Comparison of ENCODE assay signal across 8 mouse cellular contexts in the genomic region with DNA sequence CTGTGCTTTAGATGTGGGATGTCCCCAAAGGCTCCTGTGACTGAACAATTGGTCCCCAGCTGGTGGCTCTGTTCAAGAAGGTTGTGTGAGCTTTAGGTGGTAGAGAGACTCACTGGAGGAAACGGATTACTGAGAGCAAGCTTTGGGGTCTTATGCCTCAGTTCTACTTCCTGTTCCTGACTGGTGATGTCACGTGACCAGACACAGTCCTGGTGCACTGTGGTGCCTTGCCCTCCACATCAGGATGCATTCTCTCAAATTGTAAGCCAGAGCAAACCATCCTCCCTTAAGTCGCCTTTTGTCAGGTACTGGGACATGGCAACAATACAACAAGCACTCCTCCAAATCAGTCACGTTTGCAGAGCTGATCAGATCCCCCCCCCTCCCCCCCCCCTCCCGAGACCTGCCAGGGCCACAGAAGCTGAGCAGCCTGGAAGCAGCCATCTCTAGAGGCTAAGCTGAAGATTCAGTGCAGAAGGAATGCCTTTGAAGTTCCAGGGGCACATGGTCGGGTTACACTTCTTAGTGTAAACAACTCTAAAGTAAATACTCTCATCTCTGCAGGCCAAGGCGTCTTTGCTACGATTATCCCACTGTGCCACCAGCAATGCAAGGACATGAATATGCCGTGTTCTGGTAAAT.
DNase-seq lines count a peak whose midpoint lies in the region; ATAC-seq and TF ChIP-seq lines count a peak whose summit lies in the region.

No protein-coding gene starts in this region.

- DNase-seq in heart, postnatal 0 days (ENCODE audit: low spot score), result no peak
- no peak for DNase-seq in heart, adult 8-10 months (ENCODE audit: low spot score)
- DNase-seq in embryo, embryonic 9.5 days (ENCODE audit: extremely low spot score), result peak; percentile 69
- DNase-seq in left cerebral cortex, postnatal 25 days (ENCODE audit: low spot score in 2 of 2), result no peak
- DNase-seq in gastrocnemius, postnatal 10 days, result no peak
- DNase-seq in spleen, postnatal 4 days (ENCODE audit: low spot score in 2 of 2), result no peak

- no peaks in the 10 kb centered on the region for H3K4me1 ChIP-seq in heart, postnatal 0 days (ENCODE audit: control insufficient read depth, insufficient read depth)
- peaks cover 18% of the 10 kb centered on the region for H3K4me1 ChIP-seq in hindbrain, embryonic 13.5 days (replicated peaks)
- H3K4me1 ChIP-seq in midbrain, embryonic 13.5 days (replicated peaks), result peaks cover 23% of the 10 kb centered on the region

- no peak overlapping the region for H3K4me3 ChIP-seq in heart, postnatal 0 days (ENCODE audit: low read depth, low read length)
- H3K4me3 ChIP-seq in hindbrain, embryonic 13.5 days, result no peak overlapping the region
- no peak overlapping the region for H3K4me3 ChIP-seq in midbrain, embryonic 13.5 days (replicated peaks)

- intact Hi-C loops in left cerebral cortex, postnatal 25 days (cut with DNase I), result no loop called here

- no peaks in the 10 kb centered on the region for H3K36me3 ChIP-seq in heart, postnatal 0 days (replicated peaks; ENCODE audit: control insufficient read depth, insufficient read depth, low read length)
- no peaks in the 10 kb centered on the region for H3K36me3 ChIP-seq in hindbrain, embryonic 13.5 days
- H3K36me3 ChIP-seq in midbrain, embryonic 13.5 days, result no peaks in the 10 kb centered on the region

- no peak for TF ChIP-seq CTCF in heart, postnatal 0 days (IDR thresholded peaks at IDR 0.05; ENCODE audit: low read depth)

- no peak overlapping the region for H3K4me2 ChIP-seq in heart, postnatal 0 days (ENCODE audit: low read depth, low read length)
- H3K4me2 ChIP-seq in hindbrain, embryonic 13.5 days, result no peak overlapping the region
- no peak overlapping the region for H3K4me2 ChIP-seq in midbrain, embryonic 13.5 days (replicated peaks)

- 0 out of 2 replicates have a peak, but pooled peaks have one; percentile 3 for ATAC-seq in heart, postnatal 0 days (ENCODE audit: insufficient read depth, low read depth)
- peak; percentile 21; the same call in 1 of the 2 replicates for ATAC-seq in hindbrain, embryonic 13.5 days (ENCODE audit: low FRiP score)
- ATAC-seq in midbrain, embryonic 13.5 days, result 0 out of 2 replicates have a peak, but pooled peaks have one; percentile 34

- no peaks in the 10 kb centered on the region for H3K9me3 ChIP-seq in heart, postnatal 0 days (replicated peaks; ENCODE audit: control insufficient read depth, low read length)
- H3K9me3 ChIP-seq in hindbrain, embryonic 13.5 days, result no peaks in the 10 kb centered on the region; the same call in 1 of the 2 replicates
- no peaks in the 10 kb centered on the region for H3K9me3 ChIP-seq in midbrain, embryonic 13.5 days

- H3K27me3 ChIP-seq in heart, postnatal 0 days (ENCODE audit: control insufficient read depth, insufficient read depth, low read length), result no peaks in the 10 kb centered on the region
- 0 out of 2 replicates have a peak, but pooled peaks cover 9% of the 10 kb centered on the region for H3K27me3 ChIP-seq in hindbrain, embryonic 13.5 days
- no peaks in the 10 kb centered on the region for H3K27me3 ChIP-seq in midbrain, embryonic 13.5 days

- no peak overlapping the region for H3K27ac ChIP-seq in heart, postnatal 0 days (ENCODE audit: low read depth)
- peak overlapping the region; percentile 23; the same call in 1 of the 2 replicates for H3K27ac ChIP-seq in hindbrain, embryonic 13.5 days
- H3K27ac ChIP-seq in midbrain, embryonic 13.5 days, result 0 out of 2 replicates have a peak overlapping the region, but pooled peaks have one; percentile 17

- TF ChIP-seq EP300 in heart, postnatal 0 days (IDR thresholded peaks at IDR 0.05; ENCODE audit: low read depth), result no peak

- 29% methylated on average over 9 of the region's 9 CpGs for WGBS in heart, postnatal 0 days
- 36% methylated on average over 9 of the region's 9 CpGs for WGBS in hindbrain, embryonic 13.5 days
- WGBS in midbrain, embryonic 13.5 days, result 14% methylated on average over 9 of the region's 9 CpGs

- no peak overlapping the region for H3K9ac ChIP-seq in heart, postnatal 0 days (replicated peaks; ENCODE audit: low read depth, low read length)
- H3K9ac ChIP-seq in hindbrain, embryonic 13.5 days, result no peak overlapping the region
- no peak overlapping the region for H3K9ac ChIP-seq in midbrain, embryonic 13.5 days (replicated peaks)
